Mouse (Mus musculus): ENCODE data around the gene Gm21773.
"Not testable (repeated sequence)": the region's sequence is repeated elsewhere in the genome, so short reads cannot be mapped to it uniquely, and the experiment has no call there.

The Gm21773 gene

DNA sequence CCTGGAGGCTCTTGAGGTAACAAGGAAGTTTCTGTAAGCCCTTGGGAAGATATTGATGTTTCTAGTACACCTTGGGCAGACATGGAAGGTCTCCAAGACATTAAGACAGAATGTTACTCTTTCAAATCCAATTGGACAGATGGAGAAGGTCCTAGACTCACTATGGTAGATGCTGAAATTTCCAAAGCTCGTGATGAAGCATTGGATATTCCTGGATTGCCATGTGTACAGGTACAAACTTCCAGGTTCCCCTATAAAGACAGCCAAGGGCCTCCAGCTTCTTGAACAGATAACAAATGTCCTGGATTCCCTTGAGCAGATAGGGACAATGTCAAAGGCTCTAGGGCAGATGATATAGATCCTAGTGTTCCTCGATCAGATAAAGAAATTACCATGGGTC lies at the start of gene Gm21773:
Gm21773 (minus strand) TSS at position 101 of the 400 bp plus-strand sequence.
- not testable (repeated sequence) for DNase-seq (ENCODE audit: low read depth)

Measured in induced T-regulatory cell, adult 2 months (primary cell).